Mouse (Mus musculus) midbrain, postnatal 0 days (tissue): Measurements from ENCODE around the gene Pxn. TPM values are rescaled to one million over a fixed set of nuclear protein-coding genes. Genes with fewer than 3 reads are reported as not detected.

Experiments used
- ATAC-seq: fragments of 200-750 bp; cut with Nextera tagmentation; 2 replicates; pipeline ENCODE4 v1.8.0; 2017; ENCODE audit warnings: moderate number of reproducible peaks, mild to moderate bottlenecking, moderate TSS enrichment, moderate library complexity; ENCODE audit not compliant: low FRiP score
- DNase-seq: peaks from one replicate; pipeline ENCODE4 v3.0.0-alpha.2; 2015; ENCODE audit warnings: low spot score
- H3K27ac ChIP-seq: fragments of 300-500 bp; sonication (generic); 2 replicates; pipeline ENCODE4 v1.5.1; 2014; ENCODE audit warnings: low read depth, mild to moderate bottlenecking, low read length, mixed read lengths
- H3K27me3 ChIP-seq: fragments of 300-500 bp; sonication (generic); 2 replicates; pipeline ENCODE4 v1.6.1; 2014; ENCODE audit warnings: low read length, control low read depth, mixed read lengths; ENCODE audit not compliant: insufficient read depth
- H3K36me3 ChIP-seq: fragments of 300-500 bp; sonication (generic); 2 replicates; pipeline ENCODE4 v1.6.1; 2014; ENCODE audit warnings: low read length, control low read depth, mixed read lengths; ENCODE audit not compliant: insufficient read depth
- H3K4me1 ChIP-seq: fragments of 300-500 bp; sonication (generic); 2 replicates; pipeline ENCODE4 v1.6.1; 2014; ENCODE audit warnings: mild to moderate bottlenecking, control low read depth, antibody characterized with exemption, low read length, mixed read lengths; ENCODE audit not compliant: insufficient read depth
- H3K4me2 ChIP-seq: fragments of 300-500 bp; sonication (generic); 2 replicates; pipeline ENCODE4 v1.6.1; 2014; ENCODE audit warnings: low read depth, mild to moderate bottlenecking, low read length, mixed read lengths; ENCODE audit not compliant: poor library complexity, severe bottlenecking
- H3K4me3 ChIP-seq: fragments of 300-500 bp; sonication (generic); 2 replicates; pipeline ENCODE4 v1.5.1; 2014; ENCODE audit warnings: low read depth, mild to moderate bottlenecking, low read length, moderate library complexity
- H3K9ac ChIP-seq: fragments of 300-500 bp; sonication (generic); replicated peaks from 2 replicates; pipeline ENCODE4 v1.6.1; 2014; ENCODE audit warnings: mild to moderate bottlenecking, low read length, moderate library complexity, mixed read lengths; ENCODE audit not compliant: poor library complexity, severe bottlenecking
- H3K9me3 ChIP-seq: fragments of 300-500 bp; sonication (generic); 2 replicates; pipeline ENCODE4 v1.6.1; 2016; ENCODE audit warnings: low read length, control low read depth
- CTCF ChIP-seq: IDR thresholded peaks from 2 replicates; pipeline ENCODE4 v1.5.1; 2016; ENCODE audit warnings: antibody characterized with exemption, mild to moderate bottlenecking
- WGBS: fragments of 180-500 bp; shearing (Covaris S2); extraction: QIAGEN DNeasy Blood & Tissue Kit; methylation state at CpG from one replicate; pipeline ENCODE4 v1.1.7; 2014; 5-methylcytosine and 5-hydroxymethylcytosine counted together
- polyA plus RNA-seq: library from polyadenylated mRNA; unstranded; fragments of >200 nt; fragmentation: Nextera tagmentation; extraction: Ambion mirVana; gene quantifications from 2 replicates; pipeline ENCODE4 v1.2.1, GENCODE M21; 2015
- total RNA-seq: library from RNA; depleted of rRNA; stranded (reverse); fragments of >200 nt; gene quantifications from 2 replicates; pipeline ENCODE4 v1.2.3, GENCODE M21; 2014

Pxn gene
- total and polyA plus RNA-seq, 2 experiments from 2014 or later: 15.9 to 39.4 TPM

DNA sequence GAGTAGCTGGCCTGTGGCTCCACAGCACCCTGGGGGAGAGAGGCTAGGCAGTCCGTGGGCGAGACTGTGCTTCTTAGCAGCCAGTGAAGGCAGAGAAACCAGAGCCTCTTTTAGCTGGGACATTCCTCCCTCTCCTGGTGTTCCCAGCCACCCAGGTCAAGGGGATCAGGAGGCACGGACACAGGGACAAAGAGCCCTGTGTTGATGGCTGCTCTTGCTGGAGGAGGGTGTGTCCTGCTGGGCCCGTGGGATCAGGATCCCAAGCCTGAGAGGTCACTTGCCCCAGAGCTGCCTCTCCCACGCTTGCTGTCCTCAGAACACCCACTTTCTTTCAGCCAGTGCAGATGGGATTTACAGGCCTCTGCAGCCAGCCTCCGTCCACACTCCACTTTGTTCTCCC, 40.5 kb downstream of the Pxn start:
- DNase-seq (no peak), ATAC-seq (no peak)
- H3K4me1 ChIP-seq: no peaks in the 10 kb centered on the region
- no peaks in the 10 kb centered on the region for H3K9me3 ChIP-seq
- H3K27me3 ChIP-seq: no peaks in the 10 kb centered on the region
- TF ChIP-seq CTCF: no peak
- H3K9ac ChIP-seq: no peak overlapping the region
- no peak overlapping the region for H3K27ac ChIP-seq
- no peak overlapping the region for H3K4me2 ChIP-seq
- peaks cover 22% of the 10 kb centered on the region for H3K36me3 ChIP-seq
- H3K4me3 ChIP-seq: no peak overlapping the region
- 45% methylated on average over 4 of the region's 6 CpGs for WGBS

DNA sequence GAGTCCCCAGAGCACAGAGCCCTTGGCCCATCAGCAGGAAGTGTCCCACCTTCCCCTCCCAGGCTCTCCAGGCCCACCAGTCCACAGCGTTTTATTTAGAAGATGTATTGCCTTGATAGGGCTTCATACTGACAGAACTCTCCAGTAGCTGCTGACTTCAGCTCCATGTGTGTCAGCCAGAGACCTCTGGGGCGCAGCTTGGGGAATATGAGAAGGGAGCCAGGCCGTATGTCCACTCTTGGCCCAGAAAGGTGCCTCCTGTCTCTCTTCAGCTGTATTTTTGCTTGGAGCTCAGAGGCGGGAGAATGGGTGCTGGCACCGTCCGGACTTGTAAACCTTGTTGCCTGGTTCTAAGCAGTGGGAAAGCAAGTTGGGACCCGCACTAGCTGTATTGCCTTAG, 40.9 kb downstream of the Pxn start:
- TF ChIP-seq CTCF: no peak
- no peaks in the 10 kb centered on the region for H3K4me1 ChIP-seq
- DNase-seq (no peak), ATAC-seq (no peak)
- H3K4me3 ChIP-seq: no peak overlapping the region
- WGBS: 84% methylated on average over 7 of the region's 7 CpGs
- no peak overlapping the region for H3K27ac ChIP-seq
- peaks cover 25% of the 10 kb centered on the region for H3K36me3 ChIP-seq
- no peaks in the 10 kb centered on the region for H3K9me3 ChIP-seq
- H3K27me3 ChIP-seq: no peaks in the 10 kb centered on the region
- H3K4me2 ChIP-seq: no peak overlapping the region
- no peak overlapping the region for H3K9ac ChIP-seq

DNA sequence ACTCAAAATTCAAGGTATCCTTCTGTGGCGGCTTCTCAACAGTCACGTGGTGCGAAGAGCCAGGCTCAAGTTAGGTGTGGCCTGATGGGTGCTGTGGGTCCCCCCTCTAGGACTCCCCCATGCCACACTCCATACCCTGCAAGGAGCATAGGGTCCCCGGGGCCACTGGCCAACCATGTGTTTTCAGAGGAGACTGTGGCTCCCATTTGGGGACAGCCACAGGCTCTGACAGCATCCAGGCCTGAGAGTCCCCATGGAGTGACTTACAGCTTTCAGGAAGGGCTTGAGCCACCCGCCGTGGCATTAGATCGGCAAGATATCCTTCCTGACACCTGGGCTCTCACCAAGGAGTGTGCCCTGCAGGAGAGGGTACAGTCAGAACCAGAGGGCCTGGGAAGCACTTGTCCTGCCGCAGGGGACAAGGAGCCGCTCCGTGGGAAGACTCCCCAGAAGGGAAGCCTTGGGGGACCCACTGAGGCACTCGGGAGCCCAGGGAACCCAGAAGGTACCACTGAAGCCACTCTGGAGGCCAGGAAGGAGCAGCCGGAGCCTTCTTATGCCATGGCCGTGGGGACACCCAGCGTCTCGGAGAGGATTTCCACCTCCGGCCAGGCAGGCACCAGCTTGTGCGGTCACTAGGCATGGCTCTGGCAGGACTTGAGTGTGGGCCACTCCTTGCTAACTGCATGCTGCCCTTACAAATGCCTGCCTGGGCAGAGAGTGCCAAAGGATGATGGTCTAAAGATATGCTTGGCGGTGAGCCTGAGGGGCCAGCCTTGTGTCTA, 42.2 kb downstream of the Pxn start:
- no peak for ATAC-seq
- DNase-seq: no peak
- Histone ChIP-seq H3K27ac (no peak overlapping the region), H3K4me1 (no peaks in the 10 kb centered on the region), H3K9me3 (no peaks in the 10 kb centered on the region), H3K4me2 (no peak overlapping the region), H3K36me3 (peaks cover 36% of the 10 kb centered on the region), H3K4me3 (no peak overlapping the region), H3K9ac (no peak overlapping the region), H3K27me3 (no peaks in the 10 kb centered on the region)
- 92% methylated on average over 18 of the region's 18 CpGs for WGBS
- no peak for TF ChIP-seq CTCF

DNA sequence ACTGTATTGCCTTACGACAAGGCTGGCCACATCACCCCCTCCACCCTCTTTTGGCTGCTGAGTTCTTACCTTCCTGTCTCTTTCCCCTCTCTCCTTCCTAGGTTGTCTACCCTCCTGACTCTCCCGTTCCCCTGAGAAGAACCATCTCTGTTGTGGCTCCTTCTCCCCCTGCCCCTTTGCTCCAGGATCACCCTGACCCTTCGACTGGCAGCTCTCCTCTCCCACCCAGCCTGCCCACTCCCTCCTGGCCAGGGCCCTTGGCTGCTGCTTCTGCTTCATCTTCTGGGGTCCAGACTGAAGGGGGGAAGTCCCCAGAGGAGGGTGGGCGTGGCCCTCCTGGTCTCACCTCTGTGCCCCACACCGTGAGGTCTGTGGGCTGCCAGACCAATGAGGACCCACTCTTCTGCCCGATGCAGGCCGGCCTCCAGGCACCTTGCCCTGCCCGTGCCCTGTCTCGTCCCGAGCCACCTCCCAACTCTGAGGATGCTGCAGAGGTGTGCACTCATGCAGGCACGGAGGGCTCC, 44.1 kb downstream of the Pxn start:
- Histone ChIP-seq H3K4me1 (no peaks in the 10 kb centered on the region), H3K4me3 (no peak overlapping the region), H3K4me2 (no peak overlapping the region), H3K9ac (no peak overlapping the region), H3K9me3 (no peaks in the 10 kb centered on the region), H3K27me3 (no peaks in the 10 kb centered on the region), H3K27ac (no peak overlapping the region), H3K36me3 (peaks cover 39% of the 10 kb centered on the region)
- WGBS: 87% methylated on average over 11 of the region's 11 CpGs
- DNase-seq (no peak), ATAC-seq (no peak)
- TF ChIP-seq CTCF: no peak

DNA sequence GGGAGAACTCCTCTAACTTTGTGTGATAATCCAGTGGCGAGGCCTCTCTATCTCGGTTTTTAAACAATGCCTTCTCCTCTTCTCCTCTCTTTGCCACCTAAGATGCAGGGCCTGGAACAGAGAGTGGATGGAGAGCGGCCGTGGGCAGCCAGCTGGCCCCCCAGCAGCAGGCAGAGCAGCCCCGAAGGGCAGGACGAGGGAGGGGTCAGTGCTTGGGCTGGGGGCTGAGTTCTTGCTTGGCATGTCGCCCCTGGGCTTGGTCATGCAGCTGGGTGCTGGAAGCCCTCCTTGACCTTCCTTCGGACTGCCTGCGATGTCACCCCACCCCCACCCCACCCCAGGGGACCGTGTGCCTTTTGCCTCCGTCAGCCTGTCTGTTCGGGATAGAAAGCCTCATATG, 44.9 kb downstream of the Pxn start:
- no peak for DNase-seq
- WGBS: 76% methylated on average over 12 of the region's 12 CpGs
- no peaks in the 10 kb centered on the region for H3K4me1 ChIP-seq
- no peak overlapping the region for H3K4me2 ChIP-seq
- H3K9me3 ChIP-seq: no peaks in the 10 kb centered on the region
- H3K9ac ChIP-seq: no peak overlapping the region
- no peak for ATAC-seq
- peaks cover 35% of the 10 kb centered on the region for H3K36me3 ChIP-seq
- no peak overlapping the region for H3K27ac ChIP-seq
- no peak overlapping the region for H3K4me3 ChIP-seq
- TF ChIP-seq CTCF: no peak
- no peaks in the 10 kb centered on the region for H3K27me3 ChIP-seq

DNA sequence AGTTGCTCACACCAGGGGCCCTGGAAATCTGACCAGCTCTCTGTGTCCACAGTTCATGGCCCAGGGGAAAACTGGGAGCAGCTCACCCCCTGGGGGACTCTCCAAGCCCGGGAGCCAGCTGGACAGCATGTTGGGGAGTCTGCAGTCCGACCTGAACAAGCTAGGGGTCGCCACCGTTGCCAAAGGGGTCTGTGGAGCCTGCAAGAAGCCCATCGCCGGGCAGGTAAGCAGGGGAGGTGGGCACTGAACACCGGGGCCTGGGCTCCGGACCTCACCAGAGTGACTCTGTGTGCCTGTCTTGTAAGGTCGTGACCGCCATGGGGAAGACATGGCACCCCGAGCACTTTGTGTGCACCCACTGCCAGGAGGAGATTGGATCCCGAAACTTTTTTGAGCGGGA, 45.3 kb downstream of the Pxn start:
- Histone ChIP-seq H3K4me2 (no peak overlapping the region), H3K9me3 (no peaks in the 10 kb centered on the region), H3K4me3 (no peak overlapping the region), H3K36me3 (peaks cover 35% of the 10 kb centered on the region), H3K27me3 (no peaks in the 10 kb centered on the region), H3K4me1 (no peaks in the 10 kb centered on the region), H3K27ac (no peak overlapping the region), H3K9ac (no peak overlapping the region)
- 85% methylated on average over 13 of the region's 13 CpGs for WGBS
- no peak for TF ChIP-seq CTCF
- DNase-seq: no peak
- ATAC-seq: no peak
